Mouse (Mus musculus) embryonic facial prominence, embryonic 11.5 days (tissue): ENCODE measurements around the gene Ezh1. TPM values are rescaled to one million over a fixed set of nuclear protein-coding genes. Genes with fewer than 3 reads are reported as not detected.
A peak's percentile ranks its signal among the peaks of the same experiment; 100 is the strongest.

ENCODE experiments used
- ATAC-seq: fragments of 200-750 bp; cut with Nextera tagmentation; replicated peaks from 2 replicates; pipeline ENCODE4 v1.8.0; 2017; ENCODE audit warnings: low read depth; ENCODE audit not compliant: insufficient number of reproducible peaks, low FRiP score, low TSS enrichment
- DNase-seq: peaks from one replicate; pipeline ENCODE4 v3.0.0-alpha.2; 2015; ENCODE audit warnings: low spot score
- H3K27ac ChIP-seq: fragments of 300-500 bp; sonication (generic); replicated peaks from 2 replicates; pipeline ENCODE4 v1.5.1; 2014; ENCODE audit warnings: mild to moderate bottlenecking, low read depth, low read length, control low read depth
- H3K27me3 ChIP-seq: fragments of 300-500 bp; sonication (generic); 2 replicates; pipeline ENCODE4 v1.6.1; 2014; ENCODE audit warnings: mild to moderate bottlenecking, low read length, moderate library complexity, mixed read lengths; ENCODE audit not compliant: control insufficient read depth, insufficient read depth
- H3K36me3 ChIP-seq: fragments of 300-500 bp; sonication (generic); replicated peaks from 2 replicates; pipeline ENCODE4 v1.6.1; 2014; ENCODE audit warnings: low read depth, mild to moderate bottlenecking, low read length, moderate library complexity, mixed read lengths; ENCODE audit not compliant: control insufficient read depth, insufficient read depth
- H3K4me1 ChIP-seq: fragments of 300-500 bp; sonication (generic); 2 replicates; pipeline ENCODE4 v1.6.1; 2014; ENCODE audit warnings: low read length, mixed read lengths; ENCODE audit not compliant: control insufficient read depth, insufficient read depth
- H3K4me2 ChIP-seq: fragments of 300-500 bp; sonication (generic); 2 replicates; pipeline ENCODE4 v1.6.1; 2014; ENCODE audit warnings: low read depth, mild to moderate bottlenecking, control low read depth, low read length, moderate library complexity
- H3K4me3 ChIP-seq: fragments of 300-500 bp; sonication (generic); 2 replicates; pipeline ENCODE4 v1.5.1; 2014; ENCODE audit warnings: low read depth, low read length, control low read depth
- H3K9ac ChIP-seq: fragments of 300-500 bp; sonication (generic); replicated peaks from 2 replicates; pipeline ENCODE4 v1.6.1; 2014; ENCODE audit warnings: mild to moderate bottlenecking, control low read depth, low read length
- H3K9me3 ChIP-seq: fragments of 300-500 bp; sonication (generic); replicated peaks from 2 replicates; pipeline ENCODE4 v1.6.1; 2016; ENCODE audit warnings: mild to moderate bottlenecking, low read length, inconsistent platforms, mixed read lengths; ENCODE audit not compliant: control insufficient read depth
- WGBS: fragments of 180-500 bp; shearing (Covaris S2); extraction: QIAGEN DNeasy Blood & Tissue Kit; methylation state at CpG from one replicate; pipeline ENCODE4 v1.1.7; 2014; 5-methylcytosine and 5-hydroxymethylcytosine counted together
- polyA plus RNA-seq: library from polyadenylated mRNA; unstranded; fragments of >200 nt; fragmentation: Nextera tagmentation; extraction: Ambion mirVana; gene quantifications from 2 replicates; pipeline ENCODE4 v1.2.1, GENCODE M21; 2014

The Ezh1 gene
- polyA plus RNA-seq, 1 experiment from 2014 or later = 11.6 TPM

DNA sequence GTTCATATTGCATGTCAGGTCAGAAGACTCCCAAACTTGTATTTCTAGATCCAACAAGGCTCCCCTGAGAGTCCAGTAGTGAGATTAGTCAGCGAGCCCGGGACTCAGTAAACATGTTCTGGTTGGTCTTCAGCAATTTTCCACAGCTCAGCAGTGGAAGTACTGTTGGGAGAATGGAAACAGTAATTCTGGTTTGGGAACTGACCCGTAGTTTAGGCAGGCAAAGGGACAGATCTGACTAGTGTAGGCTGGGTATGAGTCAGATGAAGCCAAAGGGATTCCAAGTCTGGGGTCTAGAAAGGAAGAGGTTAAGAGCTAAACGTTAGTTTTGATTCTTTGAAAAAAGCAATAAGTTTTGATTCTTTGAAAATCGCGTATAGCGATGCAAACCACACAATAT lies 26.7 kb upstream of the Ezh1 start:
- Histone ChIP-seq H3K27ac (peak overlapping the region; percentile 86), H3K4me1 (no peaks in the 10 kb centered on the region), H3K9me3 (no peaks in the 10 kb centered on the region), H3K27me3 (no peaks in the 10 kb centered on the region; the same call in 1 of the 2 replicates), H3K36me3 (no peaks in the 10 kb centered on the region), H3K4me3 (peak overlapping the region; percentile 86), H3K4me2 (peak overlapping the region; percentile 86), H3K9ac (peak overlapping the region; percentile 95)
- DNase-seq (no peak), ATAC-seq (no peak)
- whole genome bisulfite sequencing = 16% methylated on average over 7 of the region's 7 CpGs

DNA sequence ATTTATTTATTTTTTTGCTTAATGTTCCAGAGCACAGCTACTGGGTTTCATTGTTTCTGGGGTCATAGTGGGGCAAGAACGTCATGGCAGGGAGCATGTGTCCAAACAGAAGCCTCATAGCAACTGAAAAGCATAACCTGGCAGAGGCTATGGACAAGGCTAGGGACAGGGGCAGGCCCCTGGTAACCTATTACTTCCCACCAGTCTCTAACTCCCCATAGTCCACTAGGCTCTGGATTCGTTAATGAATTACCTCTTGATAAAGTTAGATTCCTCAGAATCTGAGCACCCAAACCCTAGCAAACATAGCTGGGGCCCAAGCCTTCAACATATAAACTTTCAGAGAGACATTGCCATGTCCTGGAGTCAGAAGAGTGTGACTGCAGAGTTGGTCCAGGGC lies 24.8 kb upstream of the Ezh1 start:
- WGBS = 69% methylated on average over 2 of the region's 2 CpGs
- Histone ChIP-seq H3K4me1 (no peaks in the 10 kb centered on the region; the same call in 1 of the 2 replicates), H3K27me3 (peaks cover 7% of the 10 kb centered on the region; the same call in 1 of the 2 replicates), H3K9ac (no peak overlapping the region), H3K36me3 (no peaks in the 10 kb centered on the region), H3K4me2 (no peak overlapping the region), H3K9me3 (no peaks in the 10 kb centered on the region), H3K27ac (no peak overlapping the region), H3K4me3 (no peak overlapping the region)
- DNase-seq (no peak), ATAC-seq (no peak)

DNA sequence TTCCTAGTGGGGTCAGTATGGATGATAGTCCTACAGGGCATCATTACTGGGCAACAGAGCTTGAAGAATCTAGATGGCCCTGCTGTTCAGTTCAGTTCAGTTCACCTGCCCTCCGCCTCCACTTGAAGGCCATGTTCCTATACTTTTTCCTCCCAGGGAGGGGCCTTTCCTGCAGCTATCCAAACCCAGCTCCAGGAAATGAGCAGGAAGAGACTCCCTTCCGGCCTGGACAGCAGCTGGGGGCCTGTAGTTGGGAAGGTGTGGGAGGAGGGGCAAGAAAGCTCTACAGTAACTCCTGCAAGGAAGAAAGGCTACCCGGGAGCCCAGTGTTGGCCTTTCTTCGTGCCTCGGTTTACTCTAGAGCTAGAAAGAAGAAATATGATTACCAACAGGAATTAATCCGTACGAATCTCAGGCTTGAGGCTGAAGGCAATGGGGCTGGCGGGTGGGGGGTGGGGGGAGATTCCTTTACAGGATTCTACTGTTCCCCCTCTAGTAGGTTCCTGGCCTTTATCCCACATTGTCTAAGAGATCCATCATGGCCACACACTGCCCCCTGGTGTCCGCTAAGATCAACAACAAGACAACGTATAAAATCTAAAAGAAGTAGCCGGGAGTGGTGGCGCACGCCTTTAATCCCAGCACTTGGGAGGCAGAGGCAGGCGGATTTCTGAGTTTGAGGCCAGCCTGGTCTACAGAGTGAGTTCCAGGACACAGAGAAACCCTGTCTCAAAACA lies 22.2 kb upstream of the Ezh1 start:
- DNase-seq (peak; percentile 77), ATAC-seq (no peak)
- WGBS = 30% methylated on average over 14 of the region's 14 CpGs
- no peak overlapping the region for H3K9ac ChIP-seq
- no peaks in the 10 kb centered on the region for H3K36me3 ChIP-seq
- H3K27me3 ChIP-seq = peaks cover 7% of the 10 kb centered on the region; the same call in 1 of the 2 replicates
- peaks cover 3% of the 10 kb centered on the region; the same call in 1 of the 2 replicates for H3K4me1 ChIP-seq
- no peak overlapping the region for H3K27ac ChIP-seq
- H3K4me3 ChIP-seq = no peak overlapping the region
- no peaks in the 10 kb centered on the region for H3K9me3 ChIP-seq
- no peak overlapping the region for H3K4me2 ChIP-seq

DNA sequence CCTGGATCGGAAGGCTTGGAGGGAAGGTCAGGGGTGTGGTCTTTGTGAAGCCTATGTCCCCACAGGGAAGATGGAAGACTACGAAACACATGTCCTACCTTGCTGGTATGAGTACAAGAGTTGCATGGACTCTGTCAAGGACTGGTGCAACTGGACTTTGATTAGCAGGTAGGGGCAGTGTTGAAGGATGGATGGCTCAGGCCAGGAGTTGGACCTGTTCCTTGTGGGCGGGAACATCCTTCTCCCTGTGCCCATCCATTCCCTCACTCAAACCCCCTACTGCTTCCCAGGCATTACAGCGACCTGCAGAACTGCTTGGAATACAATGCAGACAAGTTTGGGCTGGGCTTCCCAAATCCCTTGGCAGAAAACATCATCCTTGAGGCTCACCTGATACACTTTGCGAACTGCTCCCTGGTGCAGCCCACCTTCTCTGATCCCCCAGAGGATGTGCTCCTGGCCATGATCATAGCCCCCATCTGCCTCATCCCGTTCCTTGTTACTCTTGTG lies 21.3 kb upstream of the Ezh1 start:
- Histone ChIP-seq H3K27me3 (peaks cover 7% of the 10 kb centered on the region; the same call in 1 of the 2 replicates), H3K4me2 (no peak overlapping the region), H3K4me3 (no peak overlapping the region), H3K9ac (no peak overlapping the region), H3K4me1 (peaks cover 3% of the 10 kb centered on the region; the same call in 1 of the 2 replicates), H3K36me3 (no peaks in the 10 kb centered on the region), H3K9me3 (no peaks in the 10 kb centered on the region), H3K27ac (no peak overlapping the region)
- ATAC-seq (no peak), DNase-seq (no peak)
- WGBS = 84% methylated on average over 6 of the region's 6 CpGs

DNA sequence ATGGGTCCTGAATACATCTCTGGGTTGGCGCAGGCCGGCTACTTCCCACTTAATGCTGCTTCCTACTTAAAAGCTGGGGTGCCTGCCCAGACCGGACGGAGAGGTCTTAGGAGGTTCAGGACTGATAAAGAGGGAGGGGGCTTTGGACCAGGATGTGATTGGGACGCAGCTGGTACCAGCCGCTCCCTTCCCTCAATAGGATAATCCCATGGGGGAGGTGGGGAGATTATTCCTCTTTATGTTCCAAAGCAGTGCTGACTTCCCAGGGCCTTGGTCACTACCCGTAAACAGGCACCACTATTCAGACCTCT lies 20.4 kb upstream of the Ezh1 start:
- Histone ChIP-seq H3K36me3 (no peaks in the 10 kb centered on the region), H3K4me2 (peak overlapping the region; percentile 99), H3K4me3 (peak overlapping the region; percentile 62), H3K27me3 (peaks cover 7% of the 10 kb centered on the region; the same call in 1 of the 2 replicates), H3K9ac (peak overlapping the region; percentile 77), H3K4me1 (peaks cover 3% of the 10 kb centered on the region; the same call in 1 of the 2 replicates), H3K9me3 (no peaks in the 10 kb centered on the region), H3K27ac (peak overlapping the region; percentile 47; the same call in 1 of the 2 replicates)
- 5% methylated on average over 7 of the region's 7 CpGs for WGBS
- ATAC-seq (no peak), DNase-seq (no peak)

DNA sequence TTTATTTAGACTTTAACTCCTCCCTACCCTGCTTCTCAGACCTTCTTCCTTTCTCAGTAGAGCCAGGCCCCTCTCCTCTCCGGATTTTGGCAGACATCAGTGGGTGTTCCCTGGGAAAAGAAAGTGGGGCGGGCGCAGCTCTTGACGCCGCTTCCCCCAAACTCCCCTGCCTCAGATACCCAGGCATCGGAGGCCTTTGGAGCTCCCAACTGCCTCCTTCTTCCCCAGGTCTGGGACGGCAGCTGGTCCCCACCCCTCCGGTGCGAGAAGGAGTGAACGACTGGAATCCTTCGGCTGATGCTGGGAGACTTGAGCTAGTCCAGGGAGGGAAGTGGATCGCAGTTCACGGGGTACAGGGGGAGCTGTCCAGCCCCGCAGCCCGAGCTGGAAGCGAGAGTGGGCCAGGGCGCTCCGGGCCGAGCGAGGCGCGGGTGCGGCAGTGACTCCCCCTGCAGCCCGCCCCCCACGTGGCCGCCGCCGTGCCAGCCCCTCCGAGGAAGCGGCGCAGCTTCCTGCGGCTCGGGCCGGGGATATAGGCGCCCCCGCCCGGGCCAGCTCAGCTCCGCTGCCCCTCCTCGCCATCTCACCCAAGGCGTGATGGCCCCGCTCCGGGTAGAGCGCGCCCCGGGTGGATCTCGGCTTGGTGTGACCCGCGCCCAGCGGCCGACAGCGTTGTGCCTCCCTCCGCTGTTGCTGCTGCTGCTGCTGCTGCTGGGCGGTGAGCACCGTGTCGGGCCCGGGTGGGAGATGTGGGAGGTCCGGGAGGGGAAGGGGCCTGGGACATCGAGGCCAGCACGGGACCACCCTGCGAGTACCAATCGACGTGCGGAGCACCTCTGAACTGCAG lies 19.8 kb upstream of the Ezh1 start, which contains the start of gene Ramp2:
Ramp2 (plus strand) TSS at position 174 of the 847 bp plus-strand sequence.
- DNase-seq (peak; percentile 61), ATAC-seq (peak; percentile 71)
- Histone ChIP-seq H3K9ac (peak within 1 kb of the TSS; percentile 77), H3K9me3 (no peaks in the 10 kb centered on the region), H3K4me1 (peaks cover 3% of the 10 kb centered on the region; the same call in 1 of the 2 replicates), H3K36me3 (no peaks in the 10 kb centered on the region), H3K4me2 (peak within 1 kb of the TSS; percentile 99), H3K27me3 (peaks cover 7% of the 10 kb centered on the region; the same call in 1 of the 2 replicates), H3K27ac (peak within 1 kb of the TSS; percentile 47), H3K4me3 (peak within 1 kb of the TSS; percentile 62)
- under 1% methylated on average over 57 of the region's 63 CpGs for WGBS

DNA sequence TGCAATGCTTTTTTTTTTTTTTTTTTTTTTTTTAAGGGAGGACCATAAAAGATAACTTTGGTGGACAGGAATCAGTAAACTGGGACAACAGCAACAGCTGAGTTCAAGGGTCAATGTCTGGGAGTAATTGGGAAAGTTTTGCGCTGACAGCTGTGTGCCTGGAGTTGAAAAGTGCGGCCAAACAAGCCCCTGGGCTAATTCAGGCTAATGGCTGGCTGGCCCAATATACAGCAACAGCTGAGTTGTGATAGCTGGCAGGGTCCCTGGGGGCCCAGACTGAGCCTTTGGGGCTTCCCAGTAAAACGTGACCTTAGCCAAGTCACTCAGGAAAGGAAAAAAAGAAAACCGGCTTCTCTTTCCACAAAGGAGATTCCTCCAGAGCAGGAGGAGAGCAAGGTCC lies 18.8 kb upstream of the Ezh1 start:
- WGBS = 6% methylated on average over 4 of the region's 4 CpGs
- no peak overlapping the region for H3K4me3 ChIP-seq
- no peaks in the 10 kb centered on the region for H3K36me3 ChIP-seq
- peaks cover 7% of the 10 kb centered on the region; the same call in 1 of the 2 replicates for H3K27me3 ChIP-seq
- H3K4me2 ChIP-seq = no peak overlapping the region; the same call in 1 of the 2 replicates
- no peak overlapping the region for H3K27ac ChIP-seq
- H3K9ac ChIP-seq = no peak overlapping the region
- DNase-seq = peak; percentile 75
- no peak for ATAC-seq
- H3K4me1 ChIP-seq = peaks cover 3% of the 10 kb centered on the region; the same call in 1 of the 2 replicates
- H3K9me3 ChIP-seq = no peaks in the 10 kb centered on the region
